Mouse (Mus musculus): ENCODE results near the gene Gpcpd1. TPM values are rescaled to one million over a fixed set of nuclear protein-coding genes. Genes with fewer than 3 reads are reported as not detected.

Gpcpd1 gene
- polyA plus RNA-seq, 1 experiment from 2014 or later = 49.3 TPM

GRCm38 (mm10) chr2:132497412-132498135 lies 90.0 kb downstream of the Gpcpd1 start:
- H3K4me3 ChIP-seq = no peak overlapping the region
- H3K36me3 ChIP-seq = no peaks in the 10 kb centered on the region
- no peaks in the 10 kb centered on the region for H3K27me3 ChIP-seq
- no peaks in the 10 kb centered on the region for H3K9me3 ChIP-seq
- H3K27ac ChIP-seq = no peak overlapping the region
- H3K4me2 ChIP-seq (replicated peaks) = no peak overlapping the region
- WGBS = 82% methylated on average over 7 of the region's 7 CpGs
- H3K4me1 ChIP-seq = no peaks in the 10 kb centered on the region
- ATAC-seq (ENCODE audit: low FRiP score, low read depth) = 0 out of 2 replicates have a peak, but pooled peaks have one; percentile 28
- H3K9ac ChIP-seq = no peak overlapping the region

- H3K9me3 ChIP-seq = no peaks in the 10 kb centered on the region
- WGBS = 88% methylated on average over 4 of the region's 4 CpGs
- H3K27ac ChIP-seq = no peak overlapping the region
- no peaks in the 10 kb centered on the region for H3K36me3 ChIP-seq
- H3K27me3 ChIP-seq = no peaks in the 10 kb centered on the region
- H3K4me1 ChIP-seq = no peaks in the 10 kb centered on the region
- H3K9ac ChIP-seq = no peak overlapping the region
- ATAC-seq (ENCODE audit: low FRiP score, low read depth) = no peak
- H3K4me3 ChIP-seq = no peak overlapping the region
- H3K4me2 ChIP-seq (replicated peaks) = no peak overlapping the region
Observed at GRCm38 (mm10) chr2:132493184-132493583, 94.3 kb downstream of the Gpcpd1 start.

GRCm38 (mm10) chr2:132485454-132485853 lies 102.1 kb downstream of the Gpcpd1 start:
- no peak overlapping the region for H3K4me2 ChIP-seq (replicated peaks)
- WGBS = 0% methylated on average over 1 of the region's 1 CpGs
- H3K27ac ChIP-seq = no peak overlapping the region
- ATAC-seq (ENCODE audit: low FRiP score, low read depth) = no peak
- no peak overlapping the region for H3K9ac ChIP-seq
- no peaks in the 10 kb centered on the region for H3K4me1 ChIP-seq
- H3K9me3 ChIP-seq = no peaks in the 10 kb centered on the region
- no peaks in the 10 kb centered on the region for H3K36me3 ChIP-seq
- H3K27me3 ChIP-seq = no peaks in the 10 kb centered on the region
- H3K4me3 ChIP-seq = no peak overlapping the region

GRCm38 (mm10) chr2:132481547-132481946 lies 106.0 kb downstream of the Gpcpd1 start:
- Histone ChIP-seq H3K9me3 (no peaks in the 10 kb centered on the region), H3K4me3 (no peak overlapping the region), H3K27ac (no peak overlapping the region), H3K4me1 (no peaks in the 10 kb centered on the region), H3K9ac (no peak overlapping the region), H3K27me3 (no peaks in the 10 kb centered on the region), H3K4me2 (replicated peaks) (no peak overlapping the region), H3K36me3 (no peaks in the 10 kb centered on the region)
- ATAC-seq (ENCODE audit: low FRiP score, low read depth) = no peak
- 55% methylated on average over 3 of the region's 3 CpGs for WGBS

Other genes starting within 250 kb of the Gpcpd1 start
- gene Prokr2, start 202.3 kb downstream of the Gpcpd1 start, polyA plus RNA-seq (2015; fragmentation: Nextera tagmentation; extraction: Ambion mirVana) = 2.1 and 2.7 TPM in 2 replicates
- gene Shld1, start 99.2 kb upstream of the Gpcpd1 start, polyA plus RNA-seq (2015; fragmentation: Nextera tagmentation; extraction: Ambion mirVana) = 21.0 and 21.7 TPM in 2 replicates
- gene Chgb, start 193.5 kb upstream of the Gpcpd1 start, polyA plus RNA-seq (2015; fragmentation: Nextera tagmentation; extraction: Ambion mirVana) = 0.51 and 0.80 TPM in 2 replicates
- 31.4 and 36.7 TPM in 2 replicates for gene Trmt6, start 228.3 kb upstream of the Gpcpd1 start, polyA plus RNA-seq (2015; fragmentation: Nextera tagmentation; extraction: Ambion mirVana)
- gene Mcm8, start 228.4 kb upstream of the Gpcpd1 start, polyA plus RNA-seq (2015; fragmentation: Nextera tagmentation; extraction: Ambion mirVana) = 16.4 and 17.9 TPM in 2 replicates

All from limb, embryonic 13.5 days (tissue).